Mouse (Mus musculus) E14TG2a.4 (cell line): ENCODE results near the gene Gm38392.

Source experiments
- H3K27me3 ChIP-seq: 2 replicates; pipeline ENCODE4 v1.6.1; 2014; ENCODE audit warnings: low read length, control low read depth; ENCODE audit not compliant: insufficient read depth
- H3K36me3 ChIP-seq: 2 replicates; pipeline ENCODE4 v1.6.1; 2014; ENCODE audit warnings: low read length, control low read depth; ENCODE audit not compliant: insufficient read depth
- H3K4me1 ChIP-seq: replicated peaks from 2 replicates; pipeline ENCODE4 v1.6.1; 2014; ENCODE audit warnings: low read depth, low read length, control low read depth
- H3K4me3 ChIP-seq: replicated peaks from 2 replicates; pipeline ENCODE4 v1.5.1; 2014; ENCODE audit warnings: mild to moderate bottlenecking, low read length
- H3K9me3 ChIP-seq: 2 replicates; pipeline ENCODE4 v1.6.1; 2014; ENCODE audit warnings: low read length, control low read depth
- CTCF ChIP-seq: conservative IDR thresholded peaks from 2 replicates; pipeline ENCODE4 v1.5.1; 2014; ENCODE audit warnings: low read length
- NANOG ChIP-seq: IDR thresholded peaks from 2 replicates; pipeline ENCODE4 v1.6.1; 2014; ENCODE audit warnings: borderline replicate concordance, low read length, mixed read lengths
- POU5F1 ChIP-seq: IDR thresholded peaks from 2 replicates; pipeline ENCODE4 v1.6.1; 2014; ENCODE audit warnings: low read length, borderline replicate concordance

Gene Gm38392

GRCm38 (mm10) chr3:88287110-88287509 is at the start of gene Gm38392:
Gene Gm38392 (minus strand): TSS chr3:88287210.
- H3K27me3 ChIP-seq: no peaks in the 10 kb centered on the region

DNA sequence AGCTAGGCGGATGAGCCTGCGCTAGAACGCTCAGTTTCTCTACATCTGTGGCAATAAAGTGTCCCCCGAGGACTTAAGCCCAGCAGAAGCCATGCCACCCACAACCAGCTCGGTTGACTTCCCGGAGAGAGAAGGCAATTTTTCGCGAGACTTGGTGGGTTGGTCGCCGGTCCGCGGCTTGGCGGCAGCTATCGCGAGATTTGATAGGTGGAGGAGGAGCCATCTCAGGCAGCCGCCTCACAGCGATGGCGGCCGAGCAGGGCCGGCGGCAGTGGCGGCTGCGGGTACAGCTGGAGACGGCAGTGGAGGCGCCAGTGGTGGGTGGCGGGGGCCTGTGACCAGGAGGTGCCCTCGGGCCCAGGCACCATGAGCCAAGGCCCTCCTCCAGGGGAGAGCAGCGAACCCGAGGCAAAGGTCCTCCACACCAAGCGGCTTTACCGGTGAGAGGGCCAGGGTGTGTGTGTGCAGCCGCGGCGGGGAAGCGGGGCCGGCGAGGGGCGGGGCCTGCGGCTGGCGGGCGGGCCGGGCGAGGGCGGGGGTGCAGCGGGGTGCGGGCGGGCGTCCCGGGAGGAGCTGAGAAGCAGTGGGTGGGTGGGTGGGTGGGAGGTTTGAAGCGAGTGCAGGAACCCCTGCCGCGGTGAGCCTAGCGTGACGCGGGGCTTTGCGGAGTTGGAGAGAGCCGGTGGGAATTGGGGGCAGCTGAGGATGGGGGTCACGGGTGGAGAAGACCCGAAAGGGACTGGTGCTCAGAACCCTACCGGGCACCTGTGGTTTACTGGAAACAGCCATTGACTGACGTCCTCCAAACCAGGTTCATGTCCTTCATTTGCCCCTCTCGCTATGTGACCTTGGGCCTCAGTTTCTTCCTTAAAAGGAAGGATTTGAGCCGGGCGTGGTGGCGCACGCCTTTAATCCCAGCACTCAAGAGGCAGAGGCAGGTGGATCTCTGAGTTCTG is 49.3 kb upstream of the Gm38392 start, which contains the start of the genes Tmem79 and Smg5:
Tmem79 (minus strand) TSS at position 91 of the 956 bp plus-strand sequence.
Smg5 (plus strand) TSS at position 203 of the 956 bp plus-strand sequence.
- Histone ChIP-seq H3K9me3 (no peaks in the 10 kb centered on the region), H3K36me3 (peaks cover 41% of the 10 kb centered on the region), H3K27me3 (peaks cover 14% of the 10 kb centered on the region), H3K4me1 (peaks cover 71% of the 10 kb centered on the region), H3K4me3 (peak within 1 kb of the TSS; percentile 93)
- no peak for TF ChIP-seq POU5F1
- no peak for TF ChIP-seq CTCF
- TF ChIP-seq NANOG: peak; percentile 40; the same call in 1 of the 2 replicates

More at GRCm38 (mm10) chr3:88287110-88287509, at the start of gene Gm38392:
- no peak for TF ChIP-seq POU5F1
- TF ChIP-seq NANOG: no peak
- TF ChIP-seq CTCF: no peak
- Histone ChIP-seq H3K9me3 (peaks cover 18% of the 10 kb centered on the region), H3K4me3 (no peak within 1 kb of the TSS), H3K36me3 (peaks cover 48% of the 10 kb centered on the region), H3K4me1 (peaks cover 63% of the 10 kb centered on the region)

DNA sequence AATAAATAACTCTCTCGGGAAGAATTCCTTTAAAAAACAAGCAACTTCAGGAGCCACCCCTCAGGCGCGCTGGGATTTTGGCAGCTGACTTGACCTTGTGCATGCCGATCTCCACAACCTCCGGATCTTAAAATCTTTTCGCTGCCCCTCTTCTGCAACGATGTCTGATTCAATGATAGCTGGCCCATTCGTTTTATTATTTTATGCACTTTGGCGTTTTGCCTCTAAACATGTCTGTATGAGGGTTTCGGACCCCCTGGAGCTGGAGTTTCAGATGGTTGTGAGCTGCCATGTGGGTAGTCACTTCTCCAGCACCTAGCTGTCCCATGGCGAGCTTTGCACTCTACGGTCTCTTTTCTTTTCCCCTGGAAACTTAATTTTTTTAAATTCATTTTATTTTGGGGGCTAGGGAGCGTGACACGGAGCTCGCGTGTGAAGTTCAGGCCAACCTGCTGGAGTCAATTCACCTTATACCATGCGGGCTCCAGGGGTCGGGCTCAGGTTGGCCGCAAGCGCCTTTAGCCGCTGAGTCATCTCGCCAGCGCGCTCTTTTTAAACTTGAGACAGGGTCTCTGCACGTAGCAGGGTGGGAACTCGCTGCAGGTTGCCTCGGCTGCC is 48.5 kb upstream of the Gm38392 start:
- Histone ChIP-seq H3K4me1 (peaks cover 68% of the 10 kb centered on the region), H3K36me3 (peaks cover 37% of the 10 kb centered on the region), H3K4me3 (peak overlapping the region; percentile 93), H3K9me3 (no peaks in the 10 kb centered on the region), H3K27me3 (peaks cover 14% of the 10 kb centered on the region)
- TF ChIP-seq NANOG: no peak
- TF ChIP-seq CTCF: no peak
- no peak for TF ChIP-seq POU5F1

- no peaks in the 10 kb centered on the region for H3K9me3 ChIP-seq
- H3K4me3 ChIP-seq: peak overlapping the region; percentile 93
- H3K4me1 ChIP-seq: peaks cover 70% of the 10 kb centered on the region
- peaks cover 38% of the 10 kb centered on the region for H3K36me3 ChIP-seq
- TF ChIP-seq CTCF (no peak), POU5F1 (no peak), NANOG (no peak)
- H3K27me3 ChIP-seq: peaks cover 14% of the 10 kb centered on the region
These were observed 48.0 kb upstream of the Gm38392 start for GRCm38 (mm10) chr3:88334902-88335435.

- H3K27me3 ChIP-seq: peaks cover 14% of the 10 kb centered on the region
- H3K4me3 ChIP-seq: peak overlapping the region; percentile 93
- H3K4me1 ChIP-seq: peaks cover 70% of the 10 kb centered on the region
- TF ChIP-seq POU5F1: no peak
- no peaks in the 10 kb centered on the region for H3K9me3 ChIP-seq
- H3K36me3 ChIP-seq: peaks cover 38% of the 10 kb centered on the region
These were observed 47.1 kb upstream of the Gm38392 start for GRCm38 (mm10) chr3:88334029-88334658.

GRCm38 (mm10) chr3:88331282-88331681 is 44.3 kb upstream of the Gm38392 start:
- H3K4me3 ChIP-seq: no peak overlapping the region
- no peaks in the 10 kb centered on the region for H3K9me3 ChIP-seq
- peaks cover 14% of the 10 kb centered on the region for H3K27me3 ChIP-seq
- peak; percentile 69 for TF ChIP-seq CTCF
- TF ChIP-seq NANOG: no peak
- H3K4me1 ChIP-seq: peaks cover 77% of the 10 kb centered on the region
- H3K36me3 ChIP-seq: peaks cover 45% of the 10 kb centered on the region

DNA sequence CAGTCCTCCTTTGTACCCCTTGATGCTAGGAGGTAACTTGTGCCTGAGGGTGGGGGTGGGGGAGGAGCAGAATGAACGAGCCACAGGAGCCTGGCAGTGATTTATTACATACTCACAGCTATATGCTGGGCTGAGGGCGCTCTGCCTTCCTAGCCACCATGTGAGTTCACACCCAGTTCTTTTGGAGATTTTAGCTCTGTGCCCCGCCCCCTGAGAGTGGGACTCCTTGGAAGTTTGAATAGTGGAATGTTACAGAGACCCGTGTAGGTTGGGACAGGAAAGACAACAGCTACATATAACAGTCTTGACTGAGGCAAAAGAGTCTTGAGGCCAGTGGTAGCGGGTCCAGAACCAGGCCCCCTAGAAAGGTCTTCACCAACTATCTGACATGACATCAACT is 41.9 kb upstream of the Gm38392 start:
- Histone ChIP-seq H3K36me3 (peaks cover 51% of the 10 kb centered on the region), H3K4me3 (peak overlapping the region; percentile 51), H3K27me3 (peaks cover 14% of the 10 kb centered on the region), H3K4me1 (peaks cover 77% of the 10 kb centered on the region), H3K9me3 (no peaks in the 10 kb centered on the region)
- TF ChIP-seq POU5F1: no peak
- no peak for TF ChIP-seq CTCF
- TF ChIP-seq NANOG: no peak

DNA sequence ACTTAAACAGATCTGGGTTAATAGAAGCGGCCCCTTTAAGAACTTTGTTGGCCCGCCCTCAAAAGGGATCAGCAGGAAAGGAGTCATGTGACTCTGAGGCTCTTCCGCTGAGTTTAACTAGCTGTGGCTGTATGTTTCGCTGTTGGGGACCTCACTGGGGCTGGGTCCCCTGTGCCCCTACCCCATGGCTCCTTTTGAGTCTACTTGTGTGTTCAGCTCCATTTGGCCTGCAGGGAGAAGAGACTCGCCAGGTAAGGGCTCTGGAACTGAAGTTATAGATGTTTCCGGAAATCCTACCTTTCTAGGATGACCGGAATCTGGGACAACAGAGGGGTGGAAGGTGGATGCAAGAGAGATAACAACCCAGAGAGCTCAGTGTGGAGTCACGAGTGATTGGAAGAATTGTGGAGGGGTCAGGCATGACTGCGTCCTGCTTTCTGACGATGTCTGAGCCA is 38.0 kb upstream of the Gm38392 start, which contains the start of gene Glmp:
Glmp (plus strand) TSS at position 73 of the 455 bp plus-strand sequence.
- H3K4me3 ChIP-seq: peak within 1 kb of the TSS; percentile 88
- no peaks in the 10 kb centered on the region for H3K9me3 ChIP-seq
- peaks cover 59% of the 10 kb centered on the region for H3K4me1 ChIP-seq
- TF ChIP-seq POU5F1 (no peak), NANOG (no peak), CTCF (no peak)
- H3K27me3 ChIP-seq: no peaks in the 10 kb centered on the region
- H3K36me3 ChIP-seq: peaks cover 82% of the 10 kb centered on the region
